Mouse (Mus musculus): ENCODE measurements around the gene Cryaa. TPM values are rescaled to one million over a fixed set of nuclear protein-coding genes. Genes with fewer than 3 reads are reported as not detected.

Gene Cryaa
- total and polyA plus RNA-seq, 2 experiments from 2014 or later = 0.52 to 1.2 TPM

- Histone ChIP-seq H3K9me3 (ENCODE audit: low read length) (no peaks in the 10 kb centered on the region), H3K4me1 (ENCODE audit: insufficient read depth, low read length) (0 out of 2 replicates have a peak, but pooled peaks cover 9% of the 10 kb centered on the region), H3K27me3 (ENCODE audit: insufficient read depth, low read length) (no peaks in the 10 kb centered on the region), H3K4me2 (ENCODE audit: low read depth, low read length) (peak overlapping the region; percentile 94), H3K4me3 (ENCODE audit: low read length) (peak overlapping the region; percentile 49), H3K36me3 (ENCODE audit: insufficient read depth, low read length) (no peaks in the 10 kb centered on the region), H3K9ac (replicated peaks; ENCODE audit: low read length) (peak overlapping the region; percentile 62), H3K27ac (peak overlapping the region; percentile 81; the same call in 1 of the 2 replicates)
- no peak for TF ChIP-seq CTCF (IDR thresholded peaks at IDR 0.05; ENCODE audit: low read depth)
- DNase-seq (ENCODE audit: low spot score) (no peak), ATAC-seq (peak; percentile 48)
- WGBS = 3% methylated on average over 45 of the region's 45 CpGs
Measured at GRCm38 (mm10) chr17:31636277-31636941, 41.2 kb upstream of the Cryaa start.

GRCm38 (mm10) chr17:31636942-31637811, 40.4 kb upstream of the Cryaa start, which contains the start of gene Cbs:
TSS of gene Cbs (minus strand) at chr17:31637238.
- WGBS = 2% methylated on average over 59 of the region's 61 CpGs
- ATAC-seq (peak; percentile 90), DNase-seq (ENCODE audit: low spot score) (peak; percentile 83)
- H3K4me2 ChIP-seq (ENCODE audit: low read depth, low read length) = peak within 1 kb of the TSS; percentile 94
- no peak for TF ChIP-seq CTCF (IDR thresholded peaks at IDR 0.05; ENCODE audit: low read depth)
- H3K4me3 ChIP-seq (ENCODE audit: low read length) = peak within 1 kb of the TSS; percentile 49
- peak within 1 kb of the TSS; percentile 81 for H3K27ac ChIP-seq
- H3K36me3 ChIP-seq (ENCODE audit: insufficient read depth, low read length) = no peaks in the 10 kb centered on the region
- H3K9ac ChIP-seq (replicated peaks; ENCODE audit: low read length) = peak within 1 kb of the TSS; percentile 62
- H3K4me1 ChIP-seq (ENCODE audit: insufficient read depth, low read length) = 0 out of 2 replicates have a peak, but pooled peaks cover 9% of the 10 kb centered on the region
- no peaks in the 10 kb centered on the region for H3K9me3 ChIP-seq (ENCODE audit: low read length)
- H3K27me3 ChIP-seq (ENCODE audit: insufficient read depth, low read length) = no peaks in the 10 kb centered on the region

GRCm38 (mm10) chr17:31637866-31638570, 39.6 kb upstream of the Cryaa start:
- ATAC-seq (peak; percentile 59), DNase-seq (ENCODE audit: low spot score) (peak; percentile 82)
- Histone ChIP-seq H3K9me3 (ENCODE audit: low read length) (no peaks in the 10 kb centered on the region), H3K27ac (peak overlapping the region; percentile 81), H3K4me1 (ENCODE audit: insufficient read depth, low read length) (0 out of 2 replicates have a peak, but pooled peaks cover 9% of the 10 kb centered on the region), H3K27me3 (ENCODE audit: insufficient read depth, low read length) (no peaks in the 10 kb centered on the region), H3K36me3 (ENCODE audit: insufficient read depth, low read length) (no peaks in the 10 kb centered on the region), H3K4me2 (ENCODE audit: low read depth, low read length) (peak overlapping the region; percentile 16; the same call in 1 of the 2 replicates), H3K4me3 (ENCODE audit: low read length) (no peak overlapping the region), H3K9ac (replicated peaks; ENCODE audit: low read length) (no peak overlapping the region)
- TF ChIP-seq CTCF (IDR thresholded peaks at IDR 0.05; ENCODE audit: low read depth) = no peak
- 29% methylated on average over 9 of the region's 9 CpGs for WGBS

- Histone ChIP-seq H3K9ac (replicated peaks; ENCODE audit: low read length) (no peak overlapping the region), H3K4me3 (ENCODE audit: low read length) (no peak overlapping the region), H3K27me3 (ENCODE audit: insufficient read depth, low read length) (no peaks in the 10 kb centered on the region), H3K4me1 (ENCODE audit: insufficient read depth, low read length) (0 out of 2 replicates have a peak, but pooled peaks cover 9% of the 10 kb centered on the region), H3K4me2 (ENCODE audit: low read depth, low read length) (no peak overlapping the region), H3K9me3 (ENCODE audit: low read length) (no peaks in the 10 kb centered on the region), H3K27ac (peak overlapping the region; percentile 49; the same call in 1 of the 2 replicates), H3K36me3 (ENCODE audit: insufficient read depth, low read length) (no peaks in the 10 kb centered on the region)
- peak; percentile 39 for ATAC-seq
- DNase-seq (ENCODE audit: low spot score) = peak; percentile 77
- WGBS = 31% methylated on average over 4 of the region's 4 CpGs
- no peak for TF ChIP-seq CTCF (IDR thresholded peaks at IDR 0.05; ENCODE audit: low read depth)
Measured at GRCm38 (mm10) chr17:31639651-31640050, 38.0 kb upstream of the Cryaa start.

GRCm38 (mm10) chr17:31642331-31642730, 35.3 kb upstream of the Cryaa start:
- H3K27ac ChIP-seq = no peak overlapping the region
- no peak overlapping the region for H3K9ac ChIP-seq (replicated peaks; ENCODE audit: low read length)
- no peak for TF ChIP-seq CTCF (IDR thresholded peaks at IDR 0.05; ENCODE audit: low read depth)
- no peak overlapping the region for H3K4me2 ChIP-seq (ENCODE audit: low read depth, low read length)
- peaks cover 11% of the 10 kb centered on the region for H3K36me3 ChIP-seq (ENCODE audit: insufficient read depth, low read length)
- WGBS = 44% methylated on average over 8 of the region's 8 CpGs
- no peaks in the 10 kb centered on the region for H3K9me3 ChIP-seq (ENCODE audit: low read length)
- ATAC-seq (no peak), DNase-seq (ENCODE audit: low spot score) (no peak)
- 0 out of 2 replicates have a peak, but pooled peaks cover 6% of the 10 kb centered on the region for H3K4me1 ChIP-seq (ENCODE audit: insufficient read depth, low read length)
- no peak overlapping the region for H3K4me3 ChIP-seq (ENCODE audit: low read length)
- H3K27me3 ChIP-seq (ENCODE audit: insufficient read depth, low read length) = no peaks in the 10 kb centered on the region

GRCm38 (mm10) chr17:31642913-31643312, 34.7 kb upstream of the Cryaa start:
- no peak for DNase-seq (ENCODE audit: low spot score)
- no peaks in the 10 kb centered on the region for H3K9me3 ChIP-seq (ENCODE audit: low read length)
- H3K4me3 ChIP-seq (ENCODE audit: low read length) = no peak overlapping the region
- H3K27me3 ChIP-seq (ENCODE audit: insufficient read depth, low read length) = no peaks in the 10 kb centered on the region
- H3K9ac ChIP-seq (replicated peaks; ENCODE audit: low read length) = no peak overlapping the region
- 0 out of 2 replicates have a peak, but pooled peaks cover 1% of the 10 kb centered on the region for H3K4me1 ChIP-seq (ENCODE audit: insufficient read depth, low read length)
- H3K4me2 ChIP-seq (ENCODE audit: low read depth, low read length) = no peak overlapping the region
- peaks cover 17% of the 10 kb centered on the region for H3K36me3 ChIP-seq (ENCODE audit: insufficient read depth, low read length)
- no peak for TF ChIP-seq CTCF (IDR thresholded peaks at IDR 0.05; ENCODE audit: low read depth)
- 76% methylated on average over 4 of the region's 4 CpGs for WGBS
- H3K27ac ChIP-seq = no peak overlapping the region
- no peak for ATAC-seq
